Mouse (Mus musculus): Measurements from ENCODE around the gene Ighmbp2. TPM values are rescaled to one million over a fixed set of nuclear protein-coding genes. Genes with fewer than 3 reads are reported as not detected.
"Not testable (repeated sequence)": the region's sequence is repeated elsewhere in the genome, so short reads cannot be mapped to it uniquely, and the experiment has no call there.

Gene Ighmbp2
- total RNA-seq, 2 experiments from 2014 or later = 5.9 to 6.1 TPM

DNA sequence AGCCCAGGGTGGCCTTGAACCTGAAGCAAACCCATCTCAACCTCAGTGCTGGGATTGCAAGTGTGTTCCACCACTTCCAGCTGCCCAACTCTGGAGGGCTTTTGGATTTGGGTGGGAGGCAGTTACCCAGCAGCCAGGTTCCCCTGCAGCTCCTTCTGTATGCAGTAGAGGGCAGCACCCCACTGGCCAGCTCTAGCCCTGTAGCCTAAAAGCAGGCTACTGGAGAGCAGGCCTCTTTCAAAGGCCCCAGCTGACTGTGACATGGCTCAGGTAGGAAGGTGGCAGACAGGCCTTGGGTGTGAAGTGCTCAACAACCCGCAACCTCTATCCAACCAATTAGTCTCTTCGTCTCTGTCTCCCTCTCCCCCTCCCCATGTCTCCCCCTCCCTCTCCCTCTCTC lies 9.2 kb upstream of the Ighmbp2 start:
- peak in 1 of 2 experiments; percentile 68 for DNase-seq (ENCODE audit: low spot score in 2 of 2)

DNA sequence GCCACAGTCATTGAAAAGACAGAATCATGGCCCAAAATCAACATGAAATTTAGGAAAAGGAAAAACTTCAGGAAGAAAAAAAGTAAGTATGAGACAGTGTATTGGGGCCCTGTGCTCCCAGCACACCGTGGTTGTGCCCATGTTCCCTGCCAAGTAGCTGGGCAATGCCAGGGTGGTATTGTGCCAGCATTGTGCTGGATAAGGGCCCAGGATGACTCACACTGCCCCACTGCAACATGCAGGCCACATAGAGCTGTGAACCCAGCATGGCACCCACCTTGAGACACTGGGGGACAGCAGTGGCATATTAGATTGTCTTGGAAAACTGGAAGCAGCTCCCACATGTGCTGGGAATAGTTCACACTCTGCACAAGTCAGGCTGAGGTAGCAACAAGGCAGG lies 6.2 kb upstream of the Ighmbp2 start:
- DNase-seq (ENCODE audit: low spot score in 2 of 2) = no peak

DNA sequence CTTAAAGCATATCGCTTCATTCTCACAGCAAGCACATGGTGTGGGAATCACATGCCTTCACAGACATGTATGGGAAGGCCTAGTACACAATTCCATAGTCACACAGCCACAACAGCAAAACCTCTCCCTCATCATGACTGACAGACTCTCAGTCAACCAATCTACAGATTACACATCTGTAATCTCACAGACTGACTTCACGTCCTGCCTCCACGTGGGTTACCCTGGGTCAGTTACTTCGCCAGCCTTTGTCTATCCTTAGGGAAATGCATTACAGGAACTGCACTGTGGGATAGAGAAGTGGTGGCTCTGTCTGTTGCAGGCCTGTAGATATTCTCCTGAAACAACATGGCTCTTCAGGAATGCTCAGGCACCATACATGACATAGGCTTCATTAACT lies 931 bp downstream of the Ighmbp2 start:
- DNase-seq (ENCODE audit: low spot score in 2 of 2) = no peak

GRCm38 (mm10) chr19:3275744-3276365 lies 7.0 kb downstream of the Ighmbp2 start:
- DNase-seq (ENCODE audit: low spot score in 2 of 2) = no peak

GRCm38 (mm10) chr19:3273331-3273730 lies 9.5 kb downstream of the Ighmbp2 start:
- DNase-seq (ENCODE audit: low spot score in 2 of 2) = peak in 1 of 2 experiments; percentile 14

DNA sequence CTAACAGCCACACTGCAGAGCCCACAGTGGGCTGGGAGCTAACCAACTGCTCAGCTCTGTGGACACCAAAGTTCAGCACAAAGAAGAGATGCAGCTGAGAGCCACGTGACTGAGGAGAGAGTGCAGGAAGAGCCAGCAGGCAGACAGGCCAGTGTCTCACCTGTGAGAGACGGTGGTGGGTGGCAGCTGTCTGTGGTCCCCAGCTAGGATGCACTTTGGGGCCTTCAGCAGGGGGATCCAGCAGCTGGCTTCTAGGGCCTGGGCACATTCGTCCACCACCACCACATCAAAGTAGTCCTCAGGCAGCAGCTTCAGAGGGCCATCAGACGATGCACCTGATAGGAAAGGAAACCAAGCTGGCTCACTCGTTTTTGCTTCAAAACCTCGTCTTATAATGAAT lies 11.5 kb downstream of the Ighmbp2 start:
- peak in 1 of 2 experiments; percentile 9 for DNase-seq (ENCODE audit: low spot score in 2 of 2)

GRCm38 (mm10) chr19:3269803-3270202 lies 13.0 kb downstream of the Ighmbp2 start:
- peak in 1 of 2 experiments; percentile 3 for DNase-seq (ENCODE audit: low spot score in 2 of 2)

DNA sequence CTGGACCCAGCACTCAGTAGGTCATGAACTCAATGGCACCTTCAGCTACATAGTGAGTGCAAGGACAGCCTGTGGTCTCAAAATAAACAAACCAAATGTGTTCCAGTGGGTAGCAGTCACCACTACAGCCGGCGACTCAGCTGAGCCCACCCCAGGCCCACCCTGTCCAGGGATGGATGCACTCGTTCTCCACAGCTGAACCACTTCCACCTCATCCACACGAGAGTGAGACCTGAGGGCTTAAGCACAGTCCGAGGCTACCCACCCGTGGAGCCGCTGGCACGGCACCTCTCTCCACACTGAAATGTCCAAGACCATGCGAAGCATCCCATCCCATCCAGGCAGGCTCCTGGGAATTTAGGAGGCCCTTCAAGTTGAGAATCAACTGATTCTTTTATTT lies 13.5 kb downstream of the Ighmbp2 start:
- DNase-seq (ENCODE audit: low spot score in 2 of 2) = peak in 1 of 2 experiments; percentile 12

DNA sequence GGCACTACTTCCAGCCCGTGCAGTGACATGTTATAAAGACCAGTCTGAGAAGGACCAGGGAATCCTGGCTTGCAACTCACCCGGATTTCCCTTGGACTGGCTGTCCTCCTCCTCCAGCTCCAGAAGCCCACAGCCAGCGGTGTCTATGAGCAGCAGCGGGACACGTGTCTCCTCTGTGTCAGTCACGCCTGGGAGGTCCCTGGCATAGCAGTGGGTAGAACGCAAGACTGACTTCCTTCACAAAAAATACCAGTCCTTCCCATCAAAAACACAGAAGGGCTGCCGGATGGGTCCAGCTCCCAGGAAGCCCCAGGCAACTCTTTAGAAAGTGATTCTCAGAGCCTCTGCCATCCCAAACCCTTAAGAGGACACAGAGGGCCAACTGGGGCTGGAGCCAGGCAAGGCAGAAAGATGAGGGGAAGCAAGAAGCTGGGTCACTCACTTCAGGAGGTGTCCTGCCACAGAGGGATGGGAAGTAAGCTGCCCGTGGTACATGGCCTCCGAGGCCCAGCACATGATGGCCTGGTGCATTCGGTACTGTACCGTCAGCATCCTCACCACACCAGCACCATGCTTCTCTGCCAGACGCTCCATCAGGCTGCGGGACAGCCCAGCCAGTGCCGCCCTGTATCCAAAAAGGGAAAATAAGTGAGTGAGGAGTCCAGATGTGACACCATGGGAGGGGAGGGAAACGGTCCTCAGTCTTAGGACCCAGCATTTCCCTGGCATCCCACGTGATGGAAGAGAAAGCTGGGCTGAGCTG lies 14.4 kb downstream of the Ighmbp2 start:
- DNase-seq (ENCODE audit: low spot score in 2 of 2) = peak in 1 of 2 experiments; percentile 12

- peak in 1 of 2 experiments; percentile 15 for DNase-seq (ENCODE audit: low spot score in 2 of 2)
These were observed 15.5 kb downstream of the Ighmbp2 start for GRCm38 (mm10) chr19:3267340-3267739.

DNA sequence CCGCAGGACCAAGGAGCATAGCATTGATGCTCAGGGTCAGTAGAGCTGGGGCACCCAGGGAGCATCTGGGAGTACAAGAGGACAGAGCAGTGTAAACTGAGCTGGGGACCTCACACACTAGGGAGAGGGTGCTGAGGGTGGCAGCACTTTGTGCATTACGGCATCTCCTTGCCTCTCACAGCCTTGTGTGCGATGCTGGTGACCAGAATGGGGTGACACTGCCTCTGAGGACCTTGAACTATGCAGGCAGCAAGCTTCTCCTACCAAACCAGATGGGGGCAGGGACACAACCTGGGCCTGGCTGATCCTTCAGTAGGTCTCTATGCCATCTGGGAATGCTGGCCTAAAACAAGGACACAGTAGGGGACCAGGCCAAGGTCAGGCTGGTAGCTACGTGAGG lies 16.1 kb downstream of the Ighmbp2 start:
- peak in 1 of 2 experiments; percentile 8 for DNase-seq (ENCODE audit: low spot score in 2 of 2)

DNA sequence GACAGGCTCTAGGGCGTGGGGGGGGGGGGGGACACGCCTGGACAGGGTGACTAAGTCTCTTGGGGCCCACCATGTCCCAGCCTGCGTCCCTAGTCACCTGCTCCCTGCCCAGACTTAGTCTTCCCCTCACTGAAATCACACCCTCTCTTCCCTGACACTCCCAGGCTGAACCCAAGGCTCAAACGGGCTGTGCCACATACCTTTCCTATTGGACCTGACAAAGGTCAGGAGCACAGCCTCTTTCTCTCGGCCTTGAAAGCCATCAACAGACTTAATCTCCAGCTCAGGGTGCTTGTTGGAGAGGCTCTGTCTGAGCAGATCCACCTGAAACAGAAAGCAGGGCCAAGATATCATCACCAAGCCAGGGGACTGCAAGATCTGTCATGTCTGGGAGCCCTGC lies 16.7 kb downstream of the Ighmbp2 start:
- DNase-seq (ENCODE audit: low spot score in 2 of 2) = peak in 1 of 2 experiments; percentile 13

GRCm38 (mm10) chr19:3265180-3265579 lies 17.6 kb downstream of the Ighmbp2 start:
- peak in 1 of 2 experiments; percentile 11 for DNase-seq (ENCODE audit: low spot score in 2 of 2)

GRCm38 (mm10) chr19:3264348-3264747 lies 18.5 kb downstream of the Ighmbp2 start:
- DNase-seq (ENCODE audit: low spot score in 2 of 2) = peak in 1 of 2 experiments; percentile 12

GRCm38 (mm10) chr19:3261764-3262525 lies 20.9 kb downstream of the Ighmbp2 start:
- DNase-seq (ENCODE audit: low spot score in 2 of 2) = peak in 1 of 2 experiments; percentile 14

DNA sequence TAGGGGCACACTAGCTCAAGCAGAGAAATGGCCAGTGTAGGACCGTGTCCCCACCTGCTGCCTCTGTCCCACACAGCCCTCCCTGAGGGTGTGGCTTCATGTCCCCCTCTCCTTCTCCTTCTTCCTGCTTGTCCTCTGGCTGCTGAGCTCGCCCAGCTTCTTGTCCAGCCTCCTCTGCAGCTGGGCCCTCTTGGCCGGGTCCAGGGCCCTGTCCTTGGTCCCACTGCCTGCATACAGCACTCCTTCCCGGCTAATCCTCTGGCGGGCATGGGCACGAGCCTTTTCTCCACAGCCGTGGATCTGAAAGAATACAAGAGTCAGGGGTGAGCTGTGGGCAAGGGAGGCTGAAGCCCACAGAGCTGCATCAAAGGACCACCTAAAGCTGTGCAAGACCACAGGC lies 21.5 kb downstream of the Ighmbp2 start:
- peak in 1 of 2 experiments; percentile 14 for DNase-seq (ENCODE audit: low spot score in 2 of 2)

- no peak for DNase-seq (ENCODE audit: low spot score in 2 of 2)
These were observed 22.2 kb downstream of the Ighmbp2 start for GRCm38 (mm10) chr19:3260591-3260990.

DNA sequence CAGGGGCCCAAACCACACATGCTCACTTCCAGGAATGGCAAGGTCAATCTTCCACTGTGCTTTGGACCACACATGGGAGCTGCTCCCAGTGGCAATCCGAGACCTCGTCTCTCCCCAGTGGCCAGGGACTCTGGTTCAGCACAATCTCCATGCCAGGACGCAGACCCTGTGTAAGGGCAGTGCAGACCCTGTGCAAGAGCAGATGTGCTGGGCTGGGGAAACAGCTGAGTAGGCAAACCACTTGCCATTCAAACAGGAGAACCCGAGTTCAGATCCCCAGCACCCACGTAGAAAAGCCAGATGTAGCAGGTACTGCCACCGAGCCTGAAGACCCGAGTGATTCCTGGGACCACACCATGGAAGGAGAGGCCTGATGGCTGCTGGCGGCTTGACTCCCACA lies 22.8 kb downstream of the Ighmbp2 start:
- DNase-seq (ENCODE audit: low spot score in 2 of 2) = peak in 1 of 2 experiments; percentile 11

DNA sequence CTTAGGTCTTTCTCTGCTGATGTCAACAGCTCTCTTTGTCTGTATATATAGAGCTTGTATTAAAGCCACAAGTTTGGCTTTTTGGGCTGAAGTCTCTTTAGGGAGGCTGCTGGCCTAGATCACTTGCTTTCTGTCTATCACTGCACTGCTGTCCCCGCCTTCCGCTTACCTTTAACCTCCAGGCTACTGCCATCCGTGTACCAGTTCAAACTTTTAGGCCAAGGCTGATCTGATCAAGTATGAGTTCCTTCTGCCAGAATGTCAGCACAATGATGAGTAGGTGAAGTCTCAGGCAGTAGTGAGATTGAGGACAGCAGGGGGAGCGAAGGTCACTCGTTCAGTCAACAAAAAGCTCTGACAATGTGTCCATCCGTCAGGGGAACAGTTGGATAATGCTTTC lies 57.6 kb downstream of the Ighmbp2 start:
- not testable (repeated sequence) for DNase-seq (ENCODE audit: low spot score in 2 of 2)

DNA sequence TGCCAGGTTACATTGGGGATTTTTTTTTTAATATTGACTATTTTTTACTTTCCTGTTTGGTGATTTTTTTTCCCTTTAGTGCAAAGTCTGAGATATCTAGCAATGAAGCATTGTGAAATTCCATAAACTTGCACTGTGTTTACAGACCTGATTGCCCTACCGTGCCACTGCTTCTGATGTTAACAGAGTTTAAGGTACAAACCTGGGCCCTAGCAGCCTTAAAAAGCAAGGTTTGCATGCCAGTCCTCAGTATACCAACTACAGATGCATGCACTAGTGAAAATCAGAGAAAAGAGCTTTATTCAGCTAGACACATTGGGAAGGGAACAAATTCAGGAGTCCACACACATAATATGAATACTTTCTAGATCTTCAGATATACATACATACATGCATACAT lies 67.9 kb downstream of the Ighmbp2 start:
- not testable (repeated sequence) for DNase-seq (ENCODE audit: low spot score in 2 of 2)
